Mouse (Mus musculus): ENCODE data around the gene Gcnt2. TPM values are rescaled to one million over a fixed set of nuclear protein-coding genes. Genes with fewer than 3 reads are reported as not detected.

Gene Gcnt2
- polyA plus RNA-seq, 1 experiment: 5.5 TPM

DNA sequence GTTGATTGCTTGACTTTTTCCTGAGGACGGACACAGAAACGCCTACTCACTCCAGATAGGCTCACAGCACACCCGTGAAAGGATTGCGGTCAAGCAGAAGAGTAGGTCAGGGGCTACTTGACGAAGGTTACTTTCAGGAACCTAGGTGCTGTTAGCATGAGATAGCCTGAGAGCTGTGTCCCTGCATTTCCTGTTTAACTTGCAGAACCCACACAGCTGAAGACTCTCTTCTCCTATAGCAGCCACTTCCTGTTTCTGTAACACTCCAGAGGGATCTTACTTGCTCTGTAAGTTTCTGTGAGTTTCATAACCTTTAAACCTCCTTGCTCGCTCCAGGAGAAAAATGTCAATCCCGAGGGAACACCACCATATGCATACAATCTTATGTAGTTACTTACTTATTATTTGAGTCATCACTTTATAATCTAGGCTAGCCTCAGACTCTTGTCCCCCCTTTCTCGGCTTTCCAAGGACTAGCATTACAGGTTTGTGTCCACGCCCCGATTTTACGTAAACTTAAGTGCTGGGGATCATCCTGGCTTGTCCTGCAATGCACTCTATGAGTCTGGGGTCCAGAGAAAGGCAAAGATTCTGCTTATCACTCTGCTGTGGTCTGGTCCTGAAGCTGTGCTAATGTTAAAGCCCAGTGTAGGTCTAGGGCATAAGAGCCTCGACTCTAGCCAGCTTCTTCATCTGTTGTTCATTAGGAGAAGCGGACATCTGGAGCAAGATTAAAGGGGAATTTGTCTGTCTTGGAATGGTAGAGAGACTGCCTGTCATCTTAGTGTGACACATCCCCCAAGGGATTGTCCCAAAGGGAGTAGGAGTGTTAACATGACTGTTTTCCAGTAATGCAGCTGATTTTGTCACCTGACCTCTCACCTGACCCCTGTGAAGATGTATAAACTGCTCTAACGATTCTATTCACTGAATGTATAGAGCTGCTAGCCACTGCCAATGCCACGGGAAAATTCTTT lies 40.7 kb downstream of the Gcnt2 start:
- DNase-seq (ENCODE audit: low read depth, low spot score): no peak

GRCm38 (mm10) chr13:40901263-40901662 lies 41.7 kb downstream of the Gcnt2 start:
- 67% methylated on average over 5 of the region's 5 CpGs for WGBS
- DNase-seq (ENCODE audit: low read depth, low spot score): no peak

More for the DNA sequence above, 40.7 kb downstream of the Gcnt2 start:
- 72% methylated on average over 15 of the region's 15 CpGs for WGBS

DNA sequence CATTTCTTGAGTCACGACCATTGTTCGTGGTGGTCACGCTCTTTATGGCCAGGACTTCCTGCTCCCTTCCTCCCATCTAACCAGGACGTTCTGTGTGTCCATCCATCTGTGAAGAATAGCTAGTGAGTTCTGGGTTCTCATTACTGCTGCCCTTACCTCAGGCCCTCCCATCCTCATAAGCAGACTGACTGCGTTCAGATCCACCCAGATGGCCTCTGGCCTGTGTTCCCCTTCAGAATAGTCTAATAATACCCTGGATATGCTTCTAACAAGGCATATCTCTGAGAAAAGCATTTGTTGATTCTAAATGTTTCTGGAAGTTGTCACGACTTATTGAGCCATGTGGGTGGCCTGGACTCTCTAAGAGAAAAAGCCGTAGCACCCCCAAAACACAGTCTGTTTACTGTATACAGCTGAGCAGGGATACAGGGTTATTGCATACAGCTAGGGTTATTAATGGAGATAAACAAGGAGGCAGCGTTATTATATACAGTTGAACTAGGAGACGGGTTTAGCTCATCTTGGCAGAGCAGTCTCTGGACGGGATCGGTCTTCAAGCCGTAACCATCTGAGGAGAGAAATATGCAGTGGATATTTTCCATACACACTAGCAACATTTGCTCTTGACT lies 42.4 kb downstream of the Gcnt2 start:
- WGBS: 66% methylated on average over 12 of the region's 12 CpGs

DNA sequence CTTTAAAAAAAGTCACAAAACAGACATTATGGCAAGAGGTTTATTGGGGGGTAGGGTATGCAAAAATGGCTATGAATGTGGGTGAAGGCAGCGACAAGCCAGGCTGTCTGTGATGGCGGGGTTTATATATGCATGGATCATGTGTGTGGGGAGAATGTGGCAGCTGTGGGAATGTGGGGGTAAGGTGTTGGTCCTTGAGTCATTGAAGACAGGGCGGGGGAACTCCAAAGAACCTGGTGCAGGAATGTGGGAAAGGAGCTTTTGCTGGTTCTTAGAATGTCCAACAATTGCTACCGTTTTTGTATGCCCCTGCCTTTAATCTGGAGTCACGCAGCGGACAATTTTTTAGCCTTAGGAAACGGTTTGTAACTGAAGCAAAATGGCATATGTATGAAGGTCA lies 44.5 kb downstream of the Gcnt2 start:
- WGBS: 88% methylated on average over 7 of the region's 7 CpGs
- no peak for DNase-seq (ENCODE audit: low read depth, low spot score)

More for the DNA sequence above, 42.4 kb downstream of the Gcnt2 start:
- DNase-seq (ENCODE audit: low read depth, low spot score): no peak

DNA sequence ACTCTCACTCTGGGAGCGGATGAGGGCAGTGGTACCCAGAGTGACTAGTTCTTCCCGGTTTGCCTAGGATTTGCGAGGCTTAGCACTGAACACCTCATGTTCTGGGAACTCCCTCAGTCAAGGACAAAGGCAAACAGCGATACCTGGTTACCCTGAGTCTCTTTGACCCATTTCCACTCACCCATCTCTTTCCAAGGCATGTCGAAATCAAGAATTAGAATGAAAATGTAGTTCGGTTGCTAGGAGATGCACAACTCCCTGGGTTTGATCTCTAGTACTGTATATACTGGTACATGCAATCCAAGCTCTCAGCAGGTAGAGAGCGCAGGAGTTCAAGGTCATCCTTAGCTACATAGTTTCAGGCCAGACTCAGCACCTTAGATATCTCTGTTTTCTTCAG lies 47.0 kb downstream of the Gcnt2 start:
- WGBS: 78% methylated on average over 7 of the region's 7 CpGs
- DNase-seq (ENCODE audit: low read depth, low spot score): no peak

GRCm38 (mm10) chr13:40907274-40907673 lies 47.7 kb downstream of the Gcnt2 start:
- no peak for DNase-seq (ENCODE audit: low read depth, low spot score)
- 63% methylated on average over 7 of the region's 7 CpGs for WGBS

DNA sequence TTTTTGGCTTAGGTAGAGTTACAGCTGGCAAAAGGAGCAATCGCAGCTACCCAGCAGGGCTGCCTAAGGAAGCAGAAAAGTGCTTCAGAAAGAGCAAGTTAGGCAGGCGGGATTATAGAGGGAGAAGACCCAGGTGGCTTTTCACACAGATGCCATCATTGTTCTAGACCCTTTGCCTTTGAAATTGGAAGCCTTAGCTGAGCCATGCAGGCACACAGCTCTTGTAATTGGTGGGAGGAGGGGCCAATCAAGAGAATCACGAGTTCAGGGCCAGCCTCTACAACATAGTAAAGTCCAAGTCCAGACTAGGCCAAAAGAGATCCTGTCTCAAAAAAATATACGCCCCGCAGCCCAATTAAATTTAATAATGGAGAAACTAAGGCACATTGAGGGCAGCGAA lies 48.5 kb downstream of the Gcnt2 start:
- no peak for DNase-seq (ENCODE audit: low read depth, low spot score)
- WGBS: 75% methylated on average over 6 of the region's 6 CpGs

DNA sequence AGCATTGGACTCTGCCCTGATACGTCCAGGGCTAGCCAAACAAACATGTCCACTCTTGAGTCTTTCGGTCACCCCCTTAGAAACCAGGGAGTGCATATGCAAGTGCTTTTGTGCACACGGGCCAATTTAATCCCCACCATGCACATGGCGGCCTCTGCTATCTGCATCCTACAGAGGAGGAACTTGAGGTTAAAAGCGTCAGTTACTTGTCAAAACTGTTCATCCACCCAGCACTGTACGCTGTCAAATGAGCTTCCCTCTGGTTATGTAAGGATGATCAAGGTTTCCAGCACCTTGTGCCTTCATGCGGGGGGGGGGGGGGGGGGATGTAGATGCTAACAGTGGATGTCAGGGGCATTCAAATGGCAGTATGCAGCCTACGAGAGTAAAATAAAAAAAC lies 49.5 kb downstream of the Gcnt2 start:
- no peak for DNase-seq (ENCODE audit: low read depth, low spot score)
- WGBS: 76% methylated on average over 8 of the region's 8 CpGs

DNA sequence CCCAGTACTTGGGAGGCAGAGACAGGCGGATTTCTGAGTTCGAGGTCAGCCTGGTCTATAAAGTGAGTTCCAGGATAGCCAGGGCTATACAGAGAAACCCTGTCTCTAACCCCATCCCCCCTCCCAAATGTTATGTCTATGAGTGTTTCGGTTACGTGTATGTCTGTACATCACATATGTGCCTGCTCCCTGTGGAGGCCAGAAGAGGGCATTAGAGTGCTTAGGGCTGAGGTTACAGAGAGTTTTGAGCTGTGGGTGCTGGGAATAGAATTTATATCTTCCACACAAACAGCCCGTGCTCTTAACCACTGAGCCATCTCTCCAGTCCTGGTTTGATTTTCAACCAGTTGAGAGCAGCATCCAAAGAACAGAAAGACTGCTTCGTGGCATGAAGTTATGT lies 50.5 kb downstream of the Gcnt2 start:
- DNase-seq (ENCODE audit: low read depth, low spot score): no peak
- WGBS: 96% methylated on average over 6 of the region's 6 CpGs

- 91% methylated on average over 6 of the region's 6 CpGs for WGBS
- DNase-seq (ENCODE audit: low read depth, low spot score): no peak
Measured at GRCm38 (mm10) chr13:40911951-40912350, 52.4 kb downstream of the Gcnt2 start.

DNA sequence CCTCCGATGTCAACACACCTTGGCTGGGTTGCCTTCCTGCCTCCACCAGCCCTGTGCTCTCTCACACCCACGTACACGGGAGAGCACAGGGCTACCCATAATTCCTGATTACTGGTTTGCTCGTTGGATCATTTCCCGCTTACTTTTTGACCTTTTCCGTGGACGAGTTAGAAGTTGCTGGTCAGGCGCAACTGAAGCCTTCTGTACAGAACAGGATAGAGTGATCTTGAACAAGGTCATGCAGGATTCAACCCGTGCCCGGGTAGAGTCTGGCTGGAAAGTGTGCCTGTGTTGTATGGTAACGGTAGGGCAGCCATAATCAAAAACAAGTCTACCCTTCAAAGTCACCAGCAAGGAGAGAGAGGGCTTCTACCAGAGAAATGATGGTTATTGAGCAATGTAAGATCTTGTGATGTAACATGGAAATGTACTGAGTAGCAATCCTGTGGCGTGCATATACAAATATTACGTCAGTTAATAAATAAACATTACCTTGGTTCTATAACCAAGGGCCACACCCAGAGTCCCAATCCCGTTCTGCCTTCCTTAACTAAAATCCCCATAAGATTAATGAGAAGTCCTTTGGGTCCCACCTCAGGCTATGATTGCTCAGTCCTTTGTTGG lies 54.0 kb downstream of the Gcnt2 start:
- WGBS: 73% methylated on average over 14 of the region's 14 CpGs
- DNase-seq (ENCODE audit: low read depth, low spot score): no peak

- no peak for DNase-seq (ENCODE audit: low read depth, low spot score)
- 23% methylated on average over 4 of the region's 4 CpGs for WGBS
Measured at GRCm38 (mm10) chr13:40914053-40914585, 54.6 kb downstream of the Gcnt2 start.

GRCm38 (mm10) chr13:40916321-40917160 lies 57.0 kb downstream of the Gcnt2 start:
- WGBS: 16% methylated on average over 21 of the region's 21 CpGs
- DNase-seq (ENCODE audit: low read depth, low spot score): no peak

DNA sequence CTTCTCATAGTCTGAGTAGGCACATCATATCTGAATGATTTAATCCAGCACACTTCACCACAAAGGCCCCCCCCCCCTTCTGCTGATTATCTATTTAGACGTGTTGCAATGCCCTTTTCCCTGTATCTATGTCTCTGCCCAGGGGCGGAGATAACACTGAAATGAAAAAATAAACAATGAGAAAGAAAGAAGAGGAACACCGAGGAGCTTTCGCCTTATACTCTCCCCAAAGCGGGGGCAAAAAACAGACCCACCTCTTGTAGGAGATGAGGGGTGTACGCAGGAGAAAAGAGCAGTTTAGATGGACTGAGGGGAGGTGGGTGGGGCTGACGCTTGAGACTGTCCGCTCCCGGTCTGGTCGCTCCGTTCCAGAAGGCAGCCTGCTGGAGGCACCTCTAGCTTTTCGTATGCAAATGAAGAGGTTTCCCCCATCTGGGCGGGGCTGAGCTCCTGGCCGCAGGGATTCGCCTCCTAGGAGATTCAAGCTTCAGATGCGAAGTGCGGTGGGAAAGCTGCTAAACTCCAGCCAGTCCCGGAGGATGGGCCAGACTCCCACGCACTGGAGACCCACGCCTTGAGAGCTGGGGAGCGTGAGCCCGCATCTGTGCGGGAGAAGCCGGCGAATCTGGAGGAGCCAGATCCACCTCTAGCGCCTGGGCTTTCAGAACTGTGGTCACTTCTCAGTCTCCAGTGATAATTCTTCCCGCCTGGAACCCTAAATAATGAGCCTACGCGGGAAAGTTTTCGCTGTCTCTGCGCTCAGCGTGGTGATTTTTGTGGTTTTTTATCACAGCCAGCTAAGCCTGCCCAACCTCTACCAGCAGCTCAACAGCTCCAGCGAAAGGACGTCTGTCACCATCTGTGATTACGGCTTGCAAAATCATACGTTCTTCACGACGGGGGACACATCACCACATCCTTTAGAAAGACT lies 57.9 kb downstream of the Gcnt2 start:
- WGBS: 2% methylated on average over 38 of the region's 38 CpGs

GRCm38 (mm10) chr13:40921326-40922059 lies 61.9 kb downstream of the Gcnt2 start:
- WGBS: 43% methylated on average over 8 of the region's 8 CpGs
- DNase-seq (ENCODE audit: low read depth, low spot score): no peak

More for the DNA sequence above, 57.9 kb downstream of the Gcnt2 start:
- no peak for DNase-seq (ENCODE audit: low read depth, low spot score)

- DNase-seq (ENCODE audit: low read depth, low spot score): no peak
Measured at GRCm38 (mm10) chr13:40922311-40922877, 62.8 kb downstream of the Gcnt2 start.

DNA sequence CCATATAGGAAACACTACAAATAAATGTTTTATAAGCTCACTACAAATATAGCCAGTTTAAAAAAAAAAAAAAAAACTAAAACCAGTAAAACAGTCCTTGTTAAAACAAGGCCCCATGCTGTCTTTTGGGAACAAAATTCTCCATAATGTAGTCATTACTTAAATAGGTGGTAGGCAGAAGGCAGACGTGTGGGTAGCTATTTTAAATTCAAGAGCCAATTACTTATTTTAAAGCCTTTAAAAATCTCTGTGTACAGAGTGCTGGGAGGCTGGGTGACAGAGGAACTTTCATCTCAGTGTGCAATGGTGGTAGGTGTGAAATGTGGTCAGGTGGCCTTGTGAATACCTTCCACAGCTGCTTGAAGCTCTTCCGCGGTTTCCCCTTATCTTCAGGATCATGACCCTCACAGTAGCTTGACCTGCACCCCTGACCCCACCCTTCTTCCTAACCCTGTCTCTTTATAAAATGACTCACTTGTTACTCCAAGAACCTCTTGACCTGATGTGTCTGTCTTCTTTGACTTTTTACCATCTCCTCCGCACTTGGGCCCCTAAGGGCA lies 64.3 kb downstream of the Gcnt2 start:
- 61% methylated on average over 4 of the region's 4 CpGs for WGBS
- no peak for DNase-seq (ENCODE audit: low read depth, low spot score)

More at GRCm38 (mm10) chr13:40922311-40922877, 62.8 kb downstream of the Gcnt2 start:
- WGBS: 79% methylated on average over 11 of the region's 11 CpGs
